Mouse (Mus musculus): ENCODE measurements at regions not wholly inside any gene's neighbourhood (a gene's known extent, or its start where the extent isn't known, plus 50 kb on each side); places are given as distances from the start of the nearest gene placed in this dataset.

DNA sequence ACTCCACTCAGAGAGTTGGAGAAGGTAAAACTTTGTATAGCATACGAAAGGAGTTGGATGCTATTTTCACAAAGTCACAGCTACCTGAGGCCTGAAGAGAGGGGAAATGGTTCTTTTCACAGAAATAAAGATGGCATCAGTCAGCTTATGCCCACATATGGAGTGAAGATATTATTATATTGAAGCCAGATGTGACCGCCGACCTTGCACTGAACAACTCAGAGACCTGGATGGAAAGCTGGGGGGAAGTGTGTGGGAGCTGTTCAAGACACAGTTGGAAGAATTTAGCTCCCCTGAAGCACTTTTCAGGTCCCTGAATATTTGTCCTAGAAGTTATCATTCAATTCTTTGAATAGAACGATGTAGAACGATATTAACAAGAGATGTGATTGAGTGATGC lies 446.0 kb upstream of the Sphkap start:
- TF ChIP-seq GATA1 (IDR thresholded peaks at IDR 0.05; ENCODE audit: borderline replicate concordance, low read length) (no peak), FLI1 (IDR thresholded peaks at IDR 0.05; ENCODE audit: low read length) (no peak)

Data from megakaryocyte, embryonic 14.5 days (primary cell).